Mouse (Mus musculus): Measurements from ENCODE around the gene Phyhipl.

Gene Phyhipl

DNA sequence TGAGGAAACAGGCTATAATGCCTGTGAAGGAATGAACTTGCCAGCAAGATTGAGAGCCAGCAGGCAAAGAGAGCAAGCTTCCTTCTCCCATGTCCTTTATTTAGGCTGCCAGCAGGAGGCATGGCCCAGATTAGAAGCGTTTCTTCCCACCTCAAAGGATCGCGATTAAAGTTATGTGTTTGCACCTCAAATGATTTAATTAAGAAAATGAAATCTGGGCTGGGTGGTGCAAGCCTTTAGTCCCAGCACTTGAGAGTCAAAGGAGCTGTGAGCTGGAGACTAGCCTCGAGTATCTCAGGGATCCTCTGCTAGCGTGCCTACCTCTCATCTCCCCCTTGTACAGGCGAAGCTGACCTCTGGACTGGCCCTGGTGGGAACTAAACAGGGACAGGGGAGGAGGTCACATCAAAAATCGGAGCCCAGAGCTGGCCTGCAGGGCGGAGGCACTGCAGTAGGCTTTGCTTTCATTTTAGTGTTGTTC, 122.4 kb downstream of the Phyhipl start:
- WGBS = 30% methylated on average over 8 of the region's 8 CpGs

- 43% methylated on average over 9 of the region's 9 CpGs for WGBS
These were observed 123.5 kb downstream of the Phyhipl start for GRCm38 (mm10) chr10:70532249-70532648.

- WGBS = 43% methylated on average over 12 of the region's 12 CpGs
These were observed 125.5 kb downstream of the Phyhipl start for GRCm38 (mm10) chr10:70530185-70530823.

DNA sequence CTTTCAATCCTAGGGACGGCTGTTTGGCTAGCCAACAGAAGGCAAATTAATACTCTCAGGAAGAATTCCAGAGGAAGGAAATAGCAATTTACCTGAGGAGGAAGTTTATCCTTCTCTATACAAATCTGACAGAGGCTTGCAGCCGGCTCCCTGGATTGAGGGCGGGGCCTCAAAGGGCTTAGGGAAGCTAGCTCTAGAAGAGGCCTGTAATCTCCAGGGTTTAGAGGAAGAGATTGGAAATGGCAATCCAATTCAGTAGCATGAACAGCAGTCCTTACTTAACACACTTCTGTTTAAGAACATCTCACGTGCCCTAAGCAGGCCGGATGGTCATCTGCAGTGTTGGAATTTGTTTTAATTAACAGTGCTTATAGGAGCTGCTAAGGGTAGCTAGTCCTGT, 134.4 kb downstream of the Phyhipl start:
- 42% methylated on average over 5 of the region's 5 CpGs for WGBS

DNA sequence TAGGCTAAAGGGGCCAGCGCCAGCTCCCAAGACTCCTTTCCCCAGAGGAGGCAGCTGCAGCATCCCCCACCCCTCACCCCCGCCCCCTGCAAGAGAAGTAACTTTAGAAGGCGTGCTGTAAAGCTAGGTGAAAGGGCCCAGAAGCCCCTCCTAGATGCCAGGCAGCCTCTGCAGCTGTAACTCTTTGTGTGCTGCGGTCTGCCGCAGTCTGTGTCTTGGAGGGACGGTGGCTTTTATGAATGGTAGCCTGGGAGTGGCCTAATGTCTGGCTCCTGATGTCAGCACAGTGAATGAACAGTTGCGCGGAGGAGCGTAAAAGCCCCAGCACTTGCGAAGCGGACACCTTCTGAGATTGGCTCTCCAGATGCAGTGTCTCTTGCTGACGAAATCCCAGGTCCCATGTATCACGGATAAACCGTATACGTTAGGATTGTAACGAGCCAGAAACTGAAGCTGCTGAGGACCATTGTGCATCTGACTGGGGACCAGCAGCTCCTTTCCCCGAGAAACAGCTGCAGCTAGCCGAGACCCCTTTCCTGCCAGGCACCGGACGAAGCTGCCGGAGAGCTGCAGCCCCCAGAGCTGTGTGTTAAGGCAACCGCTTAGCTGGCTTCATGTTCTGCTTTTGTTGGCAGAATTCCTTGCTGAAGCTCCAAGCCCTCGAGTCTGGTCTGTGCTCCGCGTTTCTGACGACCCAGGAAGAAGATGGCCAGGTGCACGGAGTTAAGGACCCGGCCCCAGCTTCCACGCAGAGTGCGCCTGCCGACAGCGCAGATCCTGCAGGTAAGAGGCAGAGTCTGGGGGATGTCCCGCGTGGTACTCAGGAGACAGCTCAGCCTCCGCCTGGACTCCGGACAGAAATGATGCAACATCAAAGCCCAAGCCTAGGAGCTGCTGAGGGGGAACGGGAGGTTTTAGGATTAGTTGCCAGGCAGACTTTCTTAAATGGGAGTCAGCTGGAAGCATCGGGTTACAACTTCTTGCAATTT, 135.3 kb downstream of the Phyhipl start:
- 11% methylated on average over 38 of the region's 38 CpGs for WGBS

DNA sequence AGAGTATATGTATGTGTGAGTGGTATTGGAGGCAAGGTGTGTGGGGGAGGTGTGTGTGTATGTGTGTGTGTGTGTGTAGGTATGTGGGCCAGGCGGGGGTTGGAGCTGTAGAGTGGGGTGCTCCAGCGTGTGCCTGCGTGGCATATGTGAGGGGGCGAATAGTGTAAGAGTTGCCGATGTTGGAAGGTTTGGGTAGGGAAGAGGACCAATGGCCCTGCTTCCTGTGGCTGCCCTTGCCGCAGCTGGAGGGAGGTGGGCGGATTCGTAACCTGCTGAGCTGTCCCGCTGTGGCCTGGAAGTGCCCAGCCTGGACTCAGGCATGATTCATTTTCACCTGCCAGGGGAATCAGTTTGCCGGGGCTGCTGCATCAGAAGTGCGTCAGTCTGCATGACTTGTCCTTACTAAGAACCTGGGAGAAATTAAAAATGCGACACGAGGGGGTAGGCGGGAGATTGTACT, 136.1 kb downstream of the Phyhipl start:
- WGBS = 12% methylated on average over 14 of the region's 14 CpGs

GRCm38 (mm10) chr10:70516661-70517060, 139.1 kb downstream of the Phyhipl start:
- 74% methylated on average over 8 of the region's 8 CpGs for WGBS

DNA sequence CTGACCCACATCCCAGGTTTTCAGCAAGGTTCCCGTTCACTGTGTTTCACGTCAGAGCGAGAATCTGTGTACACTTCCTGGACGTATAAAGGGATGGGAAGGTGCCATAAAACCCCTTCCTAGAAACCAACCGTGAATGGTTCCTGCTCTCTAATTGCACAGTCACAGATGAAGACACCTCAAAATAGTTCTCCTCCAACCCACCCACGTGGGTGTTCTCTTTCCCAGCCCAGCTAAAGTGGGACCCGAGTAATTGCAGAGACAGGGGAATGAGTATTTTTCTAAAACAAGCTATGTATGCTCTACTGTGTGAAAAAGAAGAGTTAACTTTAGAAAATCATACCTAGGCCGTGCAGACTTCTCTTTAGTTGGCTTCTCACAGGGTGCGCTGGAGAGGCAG, 140.9 kb downstream of the Phyhipl start:
- 59% methylated on average over 9 of the region's 9 CpGs for WGBS

DNA sequence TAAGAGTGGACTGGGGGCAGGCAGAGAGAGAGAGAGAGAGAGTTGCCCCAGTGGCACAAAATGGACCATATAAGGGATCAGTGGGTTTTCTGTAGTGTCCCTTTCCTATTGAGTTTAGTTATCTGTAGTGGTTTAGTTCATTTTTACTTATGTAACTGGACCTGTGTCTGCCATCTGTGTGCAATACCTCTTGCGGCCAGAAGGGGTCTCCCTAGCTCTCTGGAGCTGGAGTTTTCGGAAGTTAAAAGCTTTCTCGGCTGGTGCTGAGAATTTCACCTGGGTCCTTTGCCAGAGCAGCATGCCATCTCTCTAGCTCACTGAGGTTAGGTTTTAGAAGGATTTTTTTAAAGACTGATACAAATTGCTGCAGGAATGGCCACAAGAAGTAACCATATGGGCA, 147.9 kb downstream of the Phyhipl start:
- 93% methylated on average over 3 of the region's 3 CpGs for WGBS
